Mouse (Mus musculus) lung, embryonic 14.5 days (tissue): ENCODE data around the gene Cdk9. TPM values are rescaled to one million over a fixed set of nuclear protein-coding genes. Genes with fewer than 3 reads are reported as not detected.

Experiments used
- ATAC-seq: fragments of 200-750 bp; cut with Nextera tagmentation; 2 replicates; pipeline ENCODE4 v1.8.0; 2017; ENCODE audit warnings: mild to moderate bottlenecking, moderate TSS enrichment, moderate library complexity; ENCODE audit not compliant: insufficient read depth
- DNase-seq: peaks from one replicate; pipeline ENCODE4 v3.0.0-alpha.2; 2015
- H3K27ac ChIP-seq: fragments of 300-500 bp; sonication (generic); 2 replicates; pipeline ENCODE4 v1.5.1; 2014; ENCODE audit warnings: low read depth, mild to moderate bottlenecking, moderate library complexity
- H3K27me3 ChIP-seq: fragments of 300-500 bp; sonication (generic); 2 replicates; pipeline ENCODE4 v1.6.1; 2014; ENCODE audit warnings: low read length, control low read depth; ENCODE audit not compliant: insufficient read depth
- H3K36me3 ChIP-seq: fragments of 300-500 bp; sonication (generic); 2 replicates; pipeline ENCODE4 v1.6.1; 2014; ENCODE audit warnings: control low read depth; ENCODE audit not compliant: insufficient read depth
- H3K4me1 ChIP-seq: fragments of 300-500 bp; sonication (generic); 2 replicates; pipeline ENCODE4 v1.6.1; 2014; ENCODE audit warnings: antibody characterized with exemption, control low read depth; ENCODE audit not compliant: insufficient read depth
- H3K4me2 ChIP-seq: fragments of 300-500 bp; sonication (generic); 2 replicates; pipeline ENCODE4 v1.6.1; 2014; ENCODE audit warnings: mild to moderate bottlenecking
- H3K4me3 ChIP-seq: fragments of 300-500 bp; sonication (generic); 2 replicates; pipeline ENCODE4 v1.5.1; 2014; ENCODE audit warnings: low read depth, low read length
- H3K9ac ChIP-seq: fragments of 300-500 bp; sonication (generic); 2 replicates; pipeline ENCODE4 v1.6.1; 2014
- H3K9me3 ChIP-seq: fragments of 300-500 bp; sonication (generic); 2 replicates; pipeline ENCODE4 v1.6.1; 2016; ENCODE audit warnings: low read depth, low read length, control low read depth
- CTCF ChIP-seq: IDR thresholded peaks from 2 replicates; pipeline ENCODE4 v1.5.1; 2016; ENCODE audit warnings: antibody characterized with exemption, low read depth
- WGBS: fragments of 180-500 bp; shearing (Covaris S2); extraction: QIAGEN DNeasy Blood & Tissue Kit; methylation state at CpG from one replicate; pipeline ENCODE4 v1.1.7; 2014; 5-methylcytosine and 5-hydroxymethylcytosine counted together
- polyA plus RNA-seq: library from polyadenylated mRNA; unstranded; fragments of >200 nt; fragmentation: Nextera tagmentation; extraction: Ambion mirVana; gene quantifications from 2 replicates; pipeline ENCODE4 v1.2.1, GENCODE M21; 2014

The Cdk9 gene
- polyA plus RNA-seq, 1 experiment from 2014 or later = 81.7 TPM

- Histone ChIP-seq H3K9me3 (no peaks in the 10 kb centered on the region), H3K36me3 (peaks cover 69% of the 10 kb centered on the region), H3K4me1 (0 out of 2 replicates have a peak, but pooled peaks cover 6% of the 10 kb centered on the region), H3K27me3 (no peaks in the 10 kb centered on the region), H3K4me3 (no peak overlapping the region), H3K27ac (no peak overlapping the region), H3K4me2 (no peak overlapping the region), H3K9ac (no peak overlapping the region)
- no peak for ATAC-seq
- TF ChIP-seq CTCF = no peak
- WGBS = 90% methylated on average over 20 of the region's 20 CpGs
- DNase-seq = no peak
These were observed 3.2 kb downstream of the Cdk9 start for GRCm38 (mm10) chr2:32709521-32710137.

GRCm38 (mm10) chr2:32708643-32709042 lies 4.2 kb downstream of the Cdk9 start:
- peak; percentile 77 for DNase-seq
- Histone ChIP-seq H3K27me3 (no peaks in the 10 kb centered on the region), H3K4me3 (no peak overlapping the region), H3K9me3 (no peaks in the 10 kb centered on the region), H3K27ac (no peak overlapping the region), H3K4me2 (no peak overlapping the region), H3K4me1 (0 out of 2 replicates have a peak, but pooled peaks cover 6% of the 10 kb centered on the region), H3K36me3 (peaks cover 78% of the 10 kb centered on the region), H3K9ac (no peak overlapping the region)
- 32% methylated on average over 3 of the region's 3 CpGs for WGBS
- no peak for ATAC-seq
- peak; percentile 84 for TF ChIP-seq CTCF

GRCm38 (mm10) chr2:32706971-32707370 lies 5.9 kb downstream of the Cdk9 start:
- Histone ChIP-seq H3K9me3 (no peaks in the 10 kb centered on the region), H3K4me3 (no peak overlapping the region), H3K9ac (no peak overlapping the region), H3K27ac (no peak overlapping the region), H3K4me1 (0 out of 2 replicates have a peak, but pooled peaks cover 6% of the 10 kb centered on the region), H3K4me2 (no peak overlapping the region), H3K36me3 (peaks cover 88% of the 10 kb centered on the region), H3K27me3 (no peaks in the 10 kb centered on the region)
- WGBS = 91% methylated on average over 6 of the region's 6 CpGs
- TF ChIP-seq CTCF = no peak
- no peak for ATAC-seq
- DNase-seq = no peak

- Histone ChIP-seq H3K9me3 (no peaks in the 10 kb centered on the region), H3K36me3 (peaks cover 73% of the 10 kb centered on the region), H3K4me3 (no peak overlapping the region), H3K4me1 (no peaks in the 10 kb centered on the region), H3K9ac (no peak overlapping the region), H3K27ac (no peak overlapping the region), H3K4me2 (no peak overlapping the region), H3K27me3 (no peaks in the 10 kb centered on the region)
- TF ChIP-seq CTCF = no peak
- DNase-seq = no peak
- no peak for ATAC-seq
- 88% methylated on average over 7 of the region's 7 CpGs for WGBS
These were observed 7.9 kb downstream of the Cdk9 start for GRCm38 (mm10) chr2:32705018-32705417.

- Histone ChIP-seq H3K27ac (no peak within 1 kb of the TSS), H3K4me2 (no peak within 1 kb of the TSS), H3K27me3 (no peaks in the 10 kb centered on the region), H3K9ac (no peak within 1 kb of the TSS), H3K36me3 (peaks cover 63% of the 10 kb centered on the region), H3K9me3 (no peaks in the 10 kb centered on the region), H3K4me3 (no peak within 1 kb of the TSS), H3K4me1 (no peaks in the 10 kb centered on the region)
- ATAC-seq (no peak), DNase-seq (no peak)
- TF ChIP-seq CTCF = no peak
- whole genome bisulfite sequencing = 63% methylated on average over 2 of the region's 2 CpGs
These were observed 8.9 kb downstream of the Cdk9 start, which contains the start of gene Fpgs for GRCm38 (mm10) chr2:32704021-32704421. Gene Fpgs, minus strand, starts transcription at chr2:32704145.

GRCm38 (mm10) chr2:32703046-32703445 lies 9.8 kb downstream of the Cdk9 start:
- Histone ChIP-seq H3K4me1 (no peaks in the 10 kb centered on the region), H3K4me3 (no peak overlapping the region), H3K9ac (no peak overlapping the region), H3K9me3 (no peaks in the 10 kb centered on the region), H3K36me3 (peaks cover 53% of the 10 kb centered on the region), H3K4me2 (no peak overlapping the region), H3K27ac (no peak overlapping the region), H3K27me3 (no peaks in the 10 kb centered on the region)
- WGBS = 92% methylated on average over 8 of the region's 8 CpGs
- TF ChIP-seq CTCF = no peak
- ATAC-seq = no peak
- no peak for DNase-seq

GRCm38 (mm10) chr2:32700966-32701743 lies 11.7 kb downstream of the Cdk9 start:
- H3K4me2 ChIP-seq = no peak overlapping the region
- no peak overlapping the region for H3K9ac ChIP-seq
- WGBS = 76% methylated on average over 14 of the region's 14 CpGs
- H3K4me3 ChIP-seq = no peak overlapping the region
- no peaks in the 10 kb centered on the region for H3K4me1 ChIP-seq
- TF ChIP-seq CTCF = no peak
- ATAC-seq = no peak
- no peaks in the 10 kb centered on the region for H3K27me3 ChIP-seq
- H3K36me3 ChIP-seq = peaks cover 34% of the 10 kb centered on the region
- no peak for DNase-seq
- H3K27ac ChIP-seq = no peak overlapping the region
- no peaks in the 10 kb centered on the region for H3K9me3 ChIP-seq
